Mouse (Mus musculus) hindbrain, embryonic 10.5 days (tissue): Measurements from ENCODE around the gene Vmn2r2. TPM values are rescaled to one million over a fixed set of nuclear protein-coding genes. Genes with fewer than 3 reads are reported as not detected.

ENCODE experiments used
- DNase-seq: peaks from one replicate; pipeline ENCODE4 v3.0.0-alpha.2; 2017; ENCODE audit warnings: low spot score
- H3K27ac ChIP-seq: fragments of 300-500 bp; sonication (generic); 2 replicates; pipeline ENCODE4 v1.5.1; 2016; ENCODE audit warnings: mild to moderate bottlenecking, moderate library complexity
- H3K27me3 ChIP-seq: fragments of 300-500 bp; sonication (generic); 2 replicates; pipeline ENCODE4 v1.6.1; 2016; ENCODE audit warnings: mild to moderate bottlenecking; ENCODE audit not compliant: poor library complexity, insufficient read depth, severe bottlenecking
- H3K36me3 ChIP-seq: fragments of 300-500 bp; sonication (generic); 2 replicates; pipeline ENCODE4 v1.6.1; 2016; ENCODE audit warnings: mild to moderate bottlenecking, moderate library complexity
- H3K4me1 ChIP-seq: fragments of 300-500 bp; sonication (generic); replicated peaks from 2 replicates; pipeline ENCODE4 v1.6.1; 2016; ENCODE audit warnings: mild to moderate bottlenecking
- H3K4me3 ChIP-seq: fragments of 300-500 bp; sonication (generic); 2 replicates; pipeline ENCODE4 v1.5.1; 2016; ENCODE audit warnings: mild to moderate bottlenecking, moderate library complexity
- H3K9me3 ChIP-seq: fragments of 300-500 bp; sonication (generic); 2 replicates; pipeline ENCODE4 v1.6.1; 2016; ENCODE audit warnings: mild to moderate bottlenecking, moderate library complexity
- WGBS: fragments of 180-500 bp; shearing (Covaris S2); methylation state at CpG from one replicate; pipeline ENCODE4 v1.1.7; 2016; 5-methylcytosine and 5-hydroxymethylcytosine counted together
- polyA plus RNA-seq: library from polyadenylated mRNA; unstranded; fragments of >200 nt; fragmentation: Nextera tagmentation; extraction: Ambion mirVana; gene quantifications from 2 replicates; pipeline ENCODE4 v1.2.1, GENCODE M21; 2016

Gene Vmn2r2
- polyA plus RNA-seq, result 0.04 TPM in 1 of 2 replicates, not detected in the other

- Histone ChIP-seq H3K9me3 (no peaks in the 10 kb centered on the region), H3K4me1 (no peaks in the 10 kb centered on the region), H3K4me3 (no peak within 1 kb of the TSS), H3K27ac (no peak within 1 kb of the TSS), H3K27me3 (no peaks in the 10 kb centered on the region), H3K36me3 (no peaks in the 10 kb centered on the region)
- DNase-seq, result no peak
- WGBS, result 85% methylated on average over 2 of the region's 2 CpGs
Measured at GRCm38 (mm10) chr3:64141878-64142508, at the start of gene Vmn2r2. Vmn2r2 (minus strand) TSS chr3:64141928.

- no peaks in the 10 kb centered on the region for H3K4me1 ChIP-seq
- WGBS, result 84% methylated on average over 11 of the region's 11 CpGs
- no peaks in the 10 kb centered on the region for H3K36me3 ChIP-seq
- H3K27ac ChIP-seq, result no peak overlapping the region
- no peak for DNase-seq
- no peaks in the 10 kb centered on the region for H3K27me3 ChIP-seq
- H3K4me3 ChIP-seq, result no peak overlapping the region
- H3K9me3 ChIP-seq, result no peaks in the 10 kb centered on the region
Measured at GRCm38 (mm10) chr3:64113352-64114046, 28.2 kb downstream of the Vmn2r2 start.

GRCm38 (mm10) chr3:64112707-64113106, 29.0 kb downstream of the Vmn2r2 start:
- H3K27me3 ChIP-seq, result no peaks in the 10 kb centered on the region
- DNase-seq, result no peak
- no peaks in the 10 kb centered on the region for H3K36me3 ChIP-seq
- H3K9me3 ChIP-seq, result no peaks in the 10 kb centered on the region
- whole genome bisulfite sequencing, result 78% methylated on average over 1 of the region's 1 CpGs
- H3K27ac ChIP-seq, result no peak overlapping the region
- H3K4me3 ChIP-seq, result no peak overlapping the region
- H3K4me1 ChIP-seq, result no peaks in the 10 kb centered on the region

- Histone ChIP-seq H3K27me3 (no peaks in the 10 kb centered on the region), H3K27ac (no peak within 1 kb of the TSS), H3K36me3 (no peaks in the 10 kb centered on the region), H3K4me1 (no peaks in the 10 kb centered on the region), H3K9me3 (no peaks in the 10 kb centered on the region), H3K4me3 (no peak within 1 kb of the TSS)
- 87% methylated on average over 4 of the region's 4 CpGs for WGBS
- DNase-seq, result no peak
Measured at GRCm38 (mm10) chr3:64081247-64081646, 60.5 kb downstream of the Vmn2r2 start, which contains the start of gene Vmn2r1. Vmn2r1 (plus strand) TSS chr3:64081547.

Other genes with a start within 250 kb of the Vmn2r2 start
- gene Plch1, start 242.5 kb downstream of the Vmn2r2 start, polyA plus RNA-seq, result 28.4 and 32.4 TPM in 2 replicates
- gene E130311K13Rik, start 212.5 kb downstream of the Vmn2r2 start, polyA plus RNA-seq, result 2.8 and 3.2 TPM in 2 replicates
- gene Slc33a1, start 177.2 kb downstream of the Vmn2r2 start, polyA plus RNA-seq, result 9.5 and 11.2 TPM in 2 replicates
- gene Gmps, start 165.8 kb downstream of the Vmn2r2 start, polyA plus RNA-seq, result 58.2 and 74.6 TPM in 2 replicates
- gene Vmn2r1, start 60.4 kb downstream of the Vmn2r2 start, polyA plus RNA-seq, result not detected in 2 replicates
- not detected in 2 replicates for gene Vmn2r3, start 147.8 kb upstream of the Vmn2r2 start, polyA plus RNA-seq